Mouse (Mus musculus) adrenal gland, postnatal 14 days (tissue): ENCODE measurements around the gene Cox7a2l. TPM values are rescaled to one million over a fixed set of nuclear protein-coding genes. Genes with fewer than 3 reads are reported as not detected.

Source experiments
- DNase-seq: peaks from one replicate; pipeline ENCODE4 v3.0.0; 2021; ENCODE audit warnings: mixed read lengths
- total RNA-seq: library from RNA; stranded (reverse); gene quantifications from 2 replicates; pipeline ENCODE4 v1.2.3, GENCODE M21; 2021

Gene Cox7a2l
- total RNA-seq, 1 experiment from 2014 or later, result 220 TPM

- peak; percentile 79 for DNase-seq
Measured at GRCm38 (mm10) chr17:83526624-83527532, 9.7 kb upstream of the Cox7a2l start.

GRCm38 (mm10) chr17:83526091-83526561 lies 9.0 kb upstream of the Cox7a2l start:
- DNase-seq, result no peak

GRCm38 (mm10) chr17:83525596-83525995 lies 8.5 kb upstream of the Cox7a2l start:
- no peak for DNase-seq

- DNase-seq, result no peak
Measured at GRCm38 (mm10) chr17:83524753-83525152, 7.6 kb upstream of the Cox7a2l start.

GRCm38 (mm10) chr17:83522590-83523379 lies 5.7 kb upstream of the Cox7a2l start:
- DNase-seq, result no peak

GRCm38 (mm10) chr17:83521881-83522280 lies 4.8 kb upstream of the Cox7a2l start:
- no peak for DNase-seq

GRCm38 (mm10) chr17:83514213-83514701 lies 2.9 kb downstream of the Cox7a2l start:
- DNase-seq, result peak; percentile 94

- DNase-seq, result no peak
Measured at GRCm38 (mm10) chr17:83513655-83514212, 3.4 kb downstream of the Cox7a2l start.

GRCm38 (mm10) chr17:83512130-83512529 lies 5.0 kb downstream of the Cox7a2l start:
- no peak for DNase-seq

GRCm38 (mm10) chr17:83503693-83504092 lies 13.4 kb downstream of the Cox7a2l start:
- DNase-seq, result no peak

- DNase-seq, result no peak
Measured at GRCm38 (mm10) chr17:83499692-83500091, 17.4 kb downstream of the Cox7a2l start.

GRCm38 (mm10) chr17:83498889-83499288 lies 18.2 kb downstream of the Cox7a2l start:
- no peak for DNase-seq

- no peak for DNase-seq
Measured at GRCm38 (mm10) chr17:83487762-83488161, 29.4 kb downstream of the Cox7a2l start.

- no peak for DNase-seq
Measured at GRCm38 (mm10) chr17:83483784-83484183, 33.3 kb downstream of the Cox7a2l start.

GRCm38 (mm10) chr17:83482817-83483536 lies 34.2 kb downstream of the Cox7a2l start:
- no peak for DNase-seq

- DNase-seq, result peak; percentile 30
Measured at GRCm38 (mm10) chr17:83481551-83481950, 35.6 kb downstream of the Cox7a2l start.

- no peak for DNase-seq
Measured at GRCm38 (mm10) chr17:83477089-83477488, 40.0 kb downstream of the Cox7a2l start.

GRCm38 (mm10) chr17:83469586-83469985 lies 47.5 kb downstream of the Cox7a2l start:
- no peak for DNase-seq

- peak; percentile 41 for DNase-seq
Measured at GRCm38 (mm10) chr17:83466697-83467251, 50.4 kb downstream of the Cox7a2l start.

GRCm38 (mm10) chr17:83465969-83466368 lies 51.2 kb downstream of the Cox7a2l start:
- no peak for DNase-seq

GRCm38 (mm10) chr17:83457271-83457670 lies 59.9 kb downstream of the Cox7a2l start:
- no peak for DNase-seq
